Mouse (Mus musculus): ENCODE data around the gene Gm14214.

Gene Gm14214

GRCm38 (mm10) chr2:154723473-154723872, 46.4 kb downstream of the Gm14214 start:
- DNase-seq, result peak; percentile 66

- DNase-seq, result no peak
Measured at GRCm38 (mm10) chr2:154720315-154720714, 49.5 kb downstream of the Gm14214 start.

Data from kidney, postnatal 10 days (tissue).